Mouse (Mus musculus): ENCODE measurements around the gene Ces2b.
"Not testable (repeated sequence)": the region's sequence is repeated elsewhere in the genome, so short reads cannot be mapped to it uniquely, and the experiment has no call there.

Ces2b gene

DNA sequence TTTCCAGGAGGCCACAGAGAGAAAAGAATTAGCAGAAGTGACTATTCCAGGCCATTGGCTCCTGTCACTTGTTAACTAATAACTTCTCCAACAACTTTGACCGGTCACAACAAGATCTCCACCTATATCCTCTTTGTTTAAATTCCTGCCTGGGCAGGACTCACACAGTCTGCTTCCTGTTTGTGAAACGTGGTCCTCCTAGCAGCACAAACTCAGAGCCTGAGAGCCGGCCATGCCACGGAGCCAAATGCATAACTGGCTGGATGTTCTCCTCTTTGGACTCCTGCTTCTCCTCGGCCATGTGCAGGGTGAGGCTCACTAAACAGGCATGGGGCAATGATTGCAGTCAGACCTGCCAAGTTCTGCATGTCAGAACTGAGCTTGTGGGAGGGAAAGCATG, at the start of gene Ces2b:
Gene Ces2b (plus strand): TSS at position 133 of the 400 bp plus-strand sequence.
- DNase-seq, result peak; percentile 38

DNA sequence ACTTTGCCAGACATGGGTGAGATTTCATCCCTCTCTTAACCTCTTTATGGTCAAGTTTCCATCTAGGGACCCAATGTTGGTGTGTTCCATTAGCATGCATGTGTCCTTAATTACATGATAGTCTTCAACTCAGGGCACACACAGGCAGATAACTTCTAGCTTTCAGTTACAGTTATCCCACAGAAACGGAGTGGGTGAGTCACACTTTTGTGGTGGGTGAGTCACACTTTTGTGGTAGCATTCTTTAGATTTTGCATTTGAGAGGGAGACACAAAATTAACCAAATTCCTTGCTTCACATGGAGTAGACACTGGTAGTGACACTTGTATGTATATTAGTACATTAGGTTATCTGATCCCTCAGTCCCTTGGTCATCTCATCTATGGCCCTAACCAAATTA, 44.3 kb upstream of the Ces2b start:
- DNase-seq, result no peak

DNA sequence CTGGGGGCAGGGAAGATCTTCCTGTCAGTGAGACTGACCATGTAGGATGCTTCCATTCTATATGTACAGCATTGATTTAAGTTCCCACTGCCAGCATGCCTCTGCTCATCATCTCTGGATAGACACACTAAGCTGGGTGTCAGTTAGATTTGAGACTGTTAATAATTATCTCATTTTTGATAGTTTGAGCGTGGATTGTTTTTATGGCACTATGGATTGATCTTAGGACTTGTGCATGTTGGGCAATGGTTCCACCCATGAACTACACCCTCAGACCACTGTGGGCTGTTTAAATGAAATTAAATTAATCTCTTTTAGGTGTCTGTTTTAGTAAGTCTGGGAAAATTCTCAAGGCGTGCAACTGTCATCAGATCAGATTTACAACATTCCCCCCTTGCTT, 42.4 kb upstream of the Ces2b start:
- no peak for DNase-seq

DNA sequence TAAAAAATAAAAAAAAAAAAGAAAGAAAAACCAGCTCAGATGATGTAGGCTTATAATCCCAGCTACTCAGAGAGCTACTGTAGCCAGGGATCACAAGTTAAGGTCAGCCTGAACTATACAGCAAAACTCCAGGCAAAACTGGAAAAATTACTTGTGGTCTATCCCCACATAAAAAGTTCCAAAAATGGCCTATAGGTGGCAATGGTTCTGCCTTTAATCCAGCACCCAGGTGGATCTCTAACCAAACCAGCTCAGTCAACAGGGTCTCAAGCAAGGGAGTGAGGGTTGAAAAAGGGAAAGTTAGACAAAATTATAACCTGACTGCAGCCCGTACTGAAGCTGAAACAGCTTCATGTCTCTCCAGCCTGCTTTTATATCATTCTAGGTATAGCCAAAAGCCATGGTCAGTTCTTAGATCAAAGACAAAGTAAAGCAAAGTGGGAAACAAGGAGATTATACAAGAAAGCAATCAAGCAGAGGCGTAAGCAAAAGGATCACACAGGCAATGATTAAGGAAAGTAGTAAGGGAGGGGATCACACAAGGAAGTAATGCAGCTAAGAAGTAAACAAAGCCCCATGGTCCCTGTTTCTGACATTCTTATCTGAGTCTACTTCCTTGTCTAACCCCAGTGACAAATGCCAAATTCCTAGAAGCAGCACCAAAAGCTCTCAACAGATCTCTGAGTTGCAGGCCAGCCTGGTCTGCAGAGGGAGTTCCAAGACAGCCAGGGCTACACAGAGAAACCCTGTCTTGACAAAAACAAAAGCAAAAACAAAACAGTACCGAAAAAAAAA, 41.3 kb upstream of the Ces2b start:
- peak; percentile 52 for DNase-seq

DNA sequence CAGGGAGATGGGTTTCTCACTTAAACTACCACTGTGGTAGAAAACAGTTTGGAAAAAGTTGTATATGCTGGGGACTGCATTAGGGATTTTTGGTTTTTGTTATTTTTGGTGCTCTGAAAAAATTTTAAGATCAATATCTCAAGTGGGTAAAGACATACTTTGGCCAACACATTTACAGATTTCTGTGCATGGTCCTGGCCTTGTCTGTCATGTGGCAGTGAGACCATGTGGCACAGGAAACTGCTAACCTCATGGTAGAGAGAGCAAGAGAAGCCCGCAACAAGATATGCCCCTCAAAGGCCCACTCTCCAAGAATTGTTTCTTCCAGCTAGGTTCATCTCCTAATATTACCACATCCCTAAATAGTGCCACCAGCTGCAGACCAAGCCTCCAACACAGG, 32.0 kb upstream of the Ces2b start:
- DNase-seq, result no peak

DNA sequence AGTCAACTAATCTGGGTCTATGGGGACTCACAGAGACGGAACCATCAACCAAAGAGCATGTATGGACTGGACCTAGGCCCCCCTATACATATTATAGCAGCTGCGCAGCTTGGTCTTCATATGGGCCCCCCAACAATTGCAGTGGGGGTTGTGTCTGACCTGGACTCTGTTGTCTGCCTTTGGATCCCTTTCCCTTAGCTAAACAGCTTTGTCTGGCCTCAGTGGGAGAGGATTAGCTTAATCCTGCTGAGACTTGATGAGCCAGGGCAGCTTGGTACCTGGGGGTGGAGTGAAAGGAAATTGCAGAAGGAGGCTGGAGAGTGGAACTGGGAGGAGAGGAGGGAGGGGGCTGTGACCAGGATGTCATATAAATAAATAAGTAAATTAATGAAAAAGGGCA, 25.2 kb upstream of the Ces2b start:
- no peak for DNase-seq

DNA sequence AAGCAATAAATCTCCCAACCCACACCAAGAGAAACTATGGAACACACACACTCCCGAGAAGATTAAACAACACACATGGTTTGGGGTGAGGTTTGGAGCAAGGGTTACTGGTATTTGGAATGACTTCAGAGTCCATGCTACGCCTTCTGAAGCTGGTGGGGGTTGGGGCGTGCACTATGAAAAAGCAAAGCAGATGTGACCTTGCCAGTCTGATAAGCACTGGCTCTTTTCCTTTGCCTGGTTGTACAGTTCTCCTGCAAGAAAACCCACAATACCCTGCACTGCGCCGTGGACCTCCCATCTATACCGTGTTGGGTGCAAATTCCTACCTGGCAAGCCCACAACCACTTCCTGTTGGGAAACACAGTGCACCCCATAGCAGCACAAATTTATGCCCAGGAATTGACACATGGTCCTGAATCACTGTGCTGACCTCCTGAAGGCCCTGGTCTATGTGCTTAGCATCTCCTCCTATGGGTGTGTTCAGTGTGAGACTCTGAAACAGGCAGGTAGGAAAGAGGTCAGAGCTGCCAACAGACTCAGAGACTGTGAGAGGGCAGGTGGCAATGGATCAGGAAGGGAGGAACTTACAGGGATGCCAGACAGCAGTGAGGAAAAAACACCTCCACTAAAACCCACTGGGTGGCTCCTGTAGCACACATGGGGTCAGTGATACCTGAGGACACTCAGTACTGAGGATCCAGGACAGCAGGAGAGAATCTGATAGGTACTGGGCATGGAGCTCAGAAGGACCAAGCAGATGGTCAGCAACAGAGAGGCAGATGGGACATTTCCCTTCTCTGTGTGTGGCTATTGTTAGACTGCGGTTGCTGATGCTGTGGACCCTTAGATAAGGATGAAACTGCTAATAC, 22.6 kb upstream of the Ces2b start:
- no peak for DNase-seq

DNA sequence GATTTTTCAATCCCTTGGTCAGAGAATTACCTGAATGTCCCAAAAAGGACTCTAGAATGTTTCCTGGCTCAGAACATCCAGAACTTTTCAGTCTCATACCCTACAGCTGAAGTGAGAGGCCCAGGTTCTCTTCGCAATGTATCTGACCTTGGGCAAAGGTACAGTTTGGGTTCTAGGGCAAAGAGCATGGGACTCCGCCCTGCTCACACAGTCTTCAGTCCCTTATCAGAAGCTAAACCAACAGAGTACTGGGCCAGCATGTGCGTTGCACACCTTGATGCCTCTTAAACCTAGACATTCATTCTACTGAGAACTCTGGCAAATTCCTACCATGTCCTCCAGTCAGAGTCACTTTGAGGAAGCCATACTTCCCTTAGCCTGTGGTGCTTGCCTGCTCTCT, 21.9 kb upstream of the Ces2b start:
- no peak for DNase-seq

DNA sequence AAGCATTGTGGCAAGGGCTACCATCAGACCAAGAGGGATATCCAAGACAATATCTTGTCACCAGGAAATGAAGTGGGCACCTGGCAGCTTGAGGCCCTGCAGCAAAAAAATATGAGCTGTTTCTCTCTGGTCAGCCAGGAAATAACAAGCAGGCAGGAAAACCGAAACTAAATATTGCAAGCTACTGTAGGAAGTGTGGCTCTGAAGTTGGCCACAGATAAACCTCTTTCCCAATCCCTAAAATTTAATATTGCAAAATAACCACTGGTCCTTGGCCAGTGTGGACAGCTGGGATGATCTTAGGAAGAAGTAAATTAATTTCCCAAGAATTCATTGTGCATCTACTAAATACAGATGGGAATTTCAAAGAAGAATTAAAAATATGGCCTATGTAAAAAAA, 4.5 kb upstream of the Ces2b start:
- peak; percentile 11 for DNase-seq

DNA sequence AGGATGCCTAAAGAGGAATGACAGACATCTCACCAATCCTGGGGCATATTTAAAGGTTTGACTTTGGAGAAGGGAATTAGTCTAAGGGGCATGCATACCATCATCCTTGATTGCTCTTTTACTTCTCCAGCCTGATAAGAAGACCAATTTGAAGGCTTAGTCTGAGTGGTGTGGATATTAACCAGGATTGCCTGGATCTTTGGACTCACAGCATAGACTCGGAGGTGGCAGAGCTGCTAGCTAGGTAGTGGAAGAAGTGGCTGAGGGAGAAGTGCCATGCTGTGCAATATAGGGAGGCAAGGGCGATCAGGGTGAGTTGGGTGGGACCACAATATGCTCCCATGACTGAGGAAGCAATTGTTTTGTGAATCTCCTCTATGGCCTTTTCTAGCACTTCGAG, 3.2 kb upstream of the Ces2b start:
- no peak for DNase-seq

DNA sequence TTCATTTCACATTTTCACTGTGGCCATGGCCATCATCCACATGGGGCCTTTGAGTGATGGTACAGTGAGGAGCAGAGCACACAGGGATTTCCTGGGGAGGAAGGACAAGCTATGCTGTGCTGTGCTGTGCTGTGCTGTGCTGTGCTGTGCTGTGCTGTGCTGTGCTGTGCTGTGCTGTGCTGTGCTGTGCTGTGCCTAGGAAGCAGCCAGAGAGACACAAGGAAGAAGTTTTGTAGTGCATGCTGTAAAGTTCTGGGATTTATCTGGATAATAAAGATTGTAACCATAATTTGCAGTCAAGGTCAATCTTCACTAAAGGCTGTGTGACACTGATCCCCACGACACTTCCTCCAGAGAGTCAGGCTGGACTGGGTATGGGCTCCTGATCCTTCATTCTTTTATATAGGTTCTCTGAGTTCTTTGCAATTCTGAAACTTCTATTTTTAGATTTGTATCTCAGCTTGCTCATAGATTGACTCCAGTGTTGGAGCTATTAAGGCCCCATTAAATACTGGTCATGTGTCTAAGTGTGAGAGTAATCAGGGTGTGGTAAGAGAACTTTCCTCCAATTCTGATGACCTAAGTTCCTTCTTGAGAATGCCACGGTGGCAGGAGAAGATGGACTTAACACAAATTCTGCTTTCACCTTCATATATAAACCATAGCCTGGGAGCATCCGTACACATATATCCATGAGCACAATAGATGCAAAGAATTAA, 10.1 kb downstream of the Ces2b start:
- DNase-seq, result no peak

DNA sequence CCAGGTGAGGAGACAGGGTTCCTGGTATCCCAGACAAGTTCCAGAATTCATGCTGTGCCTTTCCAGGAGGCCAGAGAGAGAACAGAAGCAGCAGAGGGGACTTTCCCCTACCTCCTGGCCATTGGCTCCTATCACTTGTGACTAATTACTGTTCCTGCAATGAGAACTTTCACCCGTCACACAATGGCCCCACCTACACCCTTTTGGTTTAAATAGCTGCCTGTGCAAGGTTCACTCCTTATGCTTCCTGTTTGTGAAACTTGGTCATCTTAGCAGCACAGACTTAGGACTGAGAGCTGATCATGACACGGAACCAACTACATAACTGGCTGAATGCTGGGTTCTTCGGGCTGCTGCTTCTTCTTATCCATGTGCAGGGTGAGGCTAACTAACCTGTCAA, 15.5 kb downstream of the Ces2b start, which contains the start of gene Ces2c:
Gene Ces2c (plus strand): TSS at position 238 of the 400 bp plus-strand sequence.
- DNase-seq, result peak; percentile 9

DNA sequence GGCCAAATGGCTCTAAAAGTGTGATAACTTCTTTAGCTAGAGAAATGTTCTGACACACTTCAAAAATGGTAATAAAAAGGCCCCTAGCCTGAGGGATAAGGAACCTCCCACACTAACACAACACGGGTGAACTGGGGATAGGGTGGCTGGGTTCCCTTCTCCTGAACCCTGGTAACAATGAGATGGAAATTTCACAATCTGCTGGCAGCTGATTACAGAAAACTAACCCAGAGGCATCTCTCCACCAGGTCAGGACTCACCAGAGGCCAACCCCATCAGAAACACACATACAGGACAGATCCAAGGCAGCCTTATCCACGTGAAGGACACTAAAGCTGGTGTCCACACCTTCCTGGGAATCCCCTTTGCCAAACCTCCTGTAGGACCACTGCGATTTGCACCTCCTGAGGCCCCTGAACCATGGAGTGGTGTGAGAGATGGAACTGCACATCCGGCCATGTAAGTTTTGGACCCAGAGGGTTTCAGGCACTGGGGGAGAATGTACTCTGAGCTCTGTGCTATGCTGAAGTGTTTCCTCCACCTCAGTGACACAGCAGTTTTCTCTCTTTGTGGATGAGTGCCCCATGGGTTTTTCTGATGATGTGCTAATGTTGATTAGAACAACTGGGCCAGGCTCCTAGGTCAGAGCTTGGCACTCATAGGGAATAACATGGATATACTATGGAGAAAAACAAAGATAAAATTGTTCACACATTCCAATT, 16.5 kb downstream of the Ces2b start:
- no peak for DNase-seq

DNA sequence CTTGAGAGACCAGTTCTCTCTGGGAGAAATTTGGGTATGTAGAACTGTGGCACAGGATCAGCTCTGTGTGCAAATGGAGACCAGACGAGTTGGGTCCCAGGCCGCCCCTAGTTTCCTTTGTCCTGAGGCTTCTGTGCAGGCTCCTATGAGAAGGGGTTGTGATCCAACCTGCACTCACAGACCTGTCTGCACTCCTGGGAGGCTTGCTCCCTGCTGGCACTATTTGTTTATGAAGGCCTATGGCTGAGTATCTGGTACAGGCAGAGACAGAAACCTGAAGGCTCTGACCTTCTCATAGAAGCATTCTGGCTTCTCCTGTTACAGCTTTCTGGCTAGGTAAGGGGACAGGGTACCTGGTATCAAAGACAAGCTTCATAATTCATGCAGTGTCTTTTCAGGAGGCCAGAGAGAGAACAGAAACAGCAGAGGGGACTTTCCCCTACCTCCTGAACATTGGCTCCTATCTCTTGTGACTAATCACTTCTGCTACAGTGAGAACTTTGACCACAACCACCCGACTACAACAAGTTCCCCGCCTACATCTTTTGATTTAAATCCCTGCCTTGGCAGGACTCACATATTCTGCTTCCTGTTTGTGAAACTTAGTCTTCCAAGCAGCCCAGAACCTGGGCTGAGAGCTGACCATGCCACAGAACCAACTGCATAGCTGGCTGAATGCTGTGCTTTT, 35.6 kb downstream of the Ces2b start:
- DNase-seq, result not testable (repeated sequence)

DNA sequence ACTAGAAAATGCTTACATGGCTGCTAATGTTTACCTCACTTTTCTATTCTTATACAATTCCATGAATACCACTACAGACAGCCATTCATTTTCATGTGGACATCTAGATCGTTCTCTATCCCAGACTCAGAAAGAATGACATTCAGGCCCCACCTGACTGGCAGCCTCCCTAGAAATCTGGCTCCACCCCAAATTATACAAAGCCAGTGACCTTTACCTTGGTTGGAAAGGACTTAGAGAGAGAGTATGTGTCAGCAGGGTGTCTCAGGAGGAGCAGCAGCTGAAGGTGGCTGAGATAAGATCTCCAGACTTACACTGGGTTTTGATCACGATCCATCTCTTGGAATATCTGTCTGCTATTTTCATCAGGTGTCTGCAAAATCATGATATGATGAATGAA, 37.5 kb downstream of the Ces2b start:
- not testable (repeated sequence) for DNase-seq

DNA sequence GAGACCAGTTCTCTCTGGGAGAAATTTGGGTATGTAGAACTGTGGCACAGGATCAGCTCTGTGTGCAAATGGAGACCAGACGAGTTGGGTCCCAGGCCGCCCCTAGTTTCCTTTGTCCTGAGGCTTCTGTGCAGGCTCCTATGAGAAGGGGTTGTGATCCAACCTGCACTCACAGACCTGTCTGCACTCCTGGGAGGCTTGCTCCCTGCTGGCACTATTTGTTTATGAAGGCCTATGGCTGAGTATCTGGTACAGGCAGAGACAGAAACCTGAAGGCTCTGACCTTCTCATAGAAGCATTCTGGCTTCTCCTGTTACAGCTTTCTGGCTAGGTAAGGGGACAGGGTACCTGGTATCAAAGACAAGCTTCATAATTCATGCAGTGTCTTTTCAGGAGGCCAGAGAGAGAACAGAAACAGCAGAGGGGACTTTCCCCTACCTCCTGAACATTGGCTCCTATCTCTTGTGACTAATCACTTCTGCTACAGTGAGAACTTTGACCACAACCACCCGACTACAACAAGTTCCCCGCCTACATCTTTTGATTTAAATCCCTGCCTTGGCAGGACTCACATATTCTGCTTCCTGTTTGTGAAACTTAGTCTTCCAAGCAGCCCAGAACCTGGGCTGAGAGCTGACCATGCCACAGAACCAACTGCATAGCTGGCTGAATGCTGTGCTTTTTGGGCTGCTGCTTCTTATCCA, 55.0 kb downstream of the Ces2b start:
- DNase-seq, result not testable (repeated sequence)

Data from kidney, postnatal 14 days (tissue).